Mouse (Mus musculus): ENCODE results near the gene Fry. TPM values are rescaled to one million over a fixed set of nuclear protein-coding genes. Genes with fewer than 3 reads are reported as not detected.

The Fry gene
- total RNA-seq, 2 experiments from 2014 or later: 134 to 136 TPM

DNA sequence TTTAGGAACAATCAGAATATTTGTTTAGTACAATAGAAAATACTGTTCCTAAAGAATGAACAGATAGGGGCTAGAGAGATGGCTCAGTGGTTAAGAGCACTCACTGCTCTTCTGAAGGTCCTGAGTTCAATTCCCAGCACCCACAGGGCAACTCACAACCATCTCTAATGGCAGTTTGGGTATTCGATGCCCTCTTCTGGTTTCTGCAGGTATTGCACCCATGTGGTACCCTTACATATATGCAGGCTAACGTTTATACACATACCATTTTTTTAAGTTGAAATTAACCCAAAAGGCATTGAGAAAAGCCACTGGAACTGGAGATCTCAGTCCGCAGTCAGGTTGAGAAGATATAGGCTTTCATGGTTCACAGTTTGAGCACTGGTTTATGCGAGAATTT, 248.6 kb downstream of the Fry start:
- no peak for DNase-seq
- intact Hi-C loops (cut with DNase I): loop anchor here (5.0 to 10.0 kb wide), 2 partner anchors 135 to 192 kb away; no protein-coding TSS in a partner anchor

DNA sequence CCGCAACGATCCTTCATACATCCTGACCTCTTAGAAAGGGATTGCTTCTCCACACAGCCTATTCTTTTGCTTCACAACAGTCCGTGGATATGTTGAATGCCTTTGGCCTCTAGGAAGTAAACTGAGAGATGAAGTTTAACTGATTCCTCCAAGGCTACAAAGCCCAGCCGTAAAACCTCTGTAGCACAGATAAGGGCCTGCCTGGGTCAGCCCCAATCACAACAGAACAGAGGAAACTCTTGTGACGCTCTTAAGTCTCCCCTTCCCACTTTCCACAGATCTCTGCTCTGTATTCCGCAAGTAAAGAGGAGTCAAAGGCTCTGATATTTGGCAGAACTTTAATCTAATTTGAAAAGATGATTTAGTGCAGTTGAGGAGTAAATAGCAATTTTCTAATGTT, 251.8 kb downstream of the Fry start:
- intact Hi-C loops (cut with DNase I): no loop called here
- DNase-seq: no peak

GRCm38 (mm10) chr5:150370895-150371294, 252.4 kb downstream of the Fry start:
- DNase-seq: no peak
- intact Hi-C loops (cut with DNase I): no loop called here

DNA sequence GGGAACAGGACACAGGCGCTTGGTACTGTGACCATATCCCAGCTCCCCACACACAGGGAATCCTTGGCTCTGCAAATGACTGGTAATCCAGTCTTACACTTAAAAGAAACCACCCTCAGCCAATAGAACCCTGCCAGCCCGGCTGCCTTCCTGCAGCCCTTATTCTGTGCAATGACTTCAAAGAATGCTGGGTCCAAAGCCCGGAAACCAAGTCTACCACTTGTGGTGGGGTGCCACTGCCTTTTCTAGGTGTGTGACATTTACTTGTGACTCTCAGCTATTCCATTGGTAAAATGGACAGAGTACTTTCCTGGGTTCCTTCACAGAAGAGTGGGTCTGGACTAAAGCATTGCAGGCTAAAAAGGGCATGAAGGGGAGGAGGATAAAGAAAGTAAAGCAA, 254.5 kb downstream of the Fry start:
- intact Hi-C loops (cut with DNase I): no loop called here
- DNase-seq: no peak

DNA sequence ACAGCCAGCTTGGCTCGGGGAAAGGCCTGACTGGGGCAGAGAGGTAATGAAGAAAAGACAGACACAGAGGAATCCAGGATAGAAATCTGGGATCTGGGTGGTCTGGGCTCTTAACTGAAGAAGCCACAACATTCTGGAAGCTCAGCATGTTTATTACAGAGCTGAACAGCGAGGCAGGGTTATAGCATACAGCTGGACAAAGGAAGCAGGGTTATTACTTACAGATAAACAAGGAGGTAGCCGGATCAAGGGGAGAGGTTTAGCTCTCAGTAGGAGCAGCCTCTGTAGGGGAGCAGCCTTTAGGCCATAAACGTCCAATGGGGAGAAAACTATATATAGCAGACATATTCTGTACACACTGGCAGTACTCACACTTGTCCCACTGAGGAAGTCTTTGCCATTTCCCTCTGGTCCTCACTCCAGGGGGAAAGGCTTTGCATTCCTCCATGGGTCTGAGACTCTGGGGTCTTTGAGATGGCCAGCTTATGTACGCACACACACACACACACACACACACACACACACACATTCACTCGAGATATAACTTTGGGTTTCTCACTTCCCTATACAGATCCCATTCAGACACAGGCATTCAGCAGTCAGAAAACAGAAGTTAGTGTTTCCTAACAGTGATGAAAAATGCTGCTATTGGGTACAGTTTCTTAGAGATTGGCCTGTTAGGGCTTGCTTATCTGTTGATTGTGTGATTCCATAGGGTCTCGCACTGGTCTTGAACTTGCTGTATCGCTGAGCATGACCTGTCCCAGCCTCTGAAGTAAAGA, 256.5 kb downstream of the Fry start:
- intact Hi-C loops (cut with DNase I): no loop called here
- no peak for DNase-seq

DNA sequence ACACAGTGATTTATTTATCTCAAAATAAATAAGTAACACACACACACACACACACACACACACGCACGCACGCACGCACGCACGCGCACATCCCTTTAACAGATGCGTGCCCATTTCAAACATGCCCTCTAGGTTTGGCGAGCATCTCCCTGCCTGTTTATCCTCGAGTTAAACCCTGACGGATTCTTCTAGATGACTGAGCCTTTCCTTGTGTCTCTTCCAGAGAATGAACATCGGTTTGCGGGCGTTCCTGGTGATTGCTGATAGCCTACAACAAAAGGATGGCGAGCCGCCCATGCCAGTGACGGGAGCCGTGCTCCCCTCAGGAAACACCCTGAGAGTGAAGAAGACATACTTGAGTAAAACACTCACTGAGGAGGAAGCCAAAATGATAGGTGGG, 260.1 kb downstream of the Fry start:
- intact Hi-C loops (cut with DNase I): no loop called here
- DNase-seq: no peak

DNA sequence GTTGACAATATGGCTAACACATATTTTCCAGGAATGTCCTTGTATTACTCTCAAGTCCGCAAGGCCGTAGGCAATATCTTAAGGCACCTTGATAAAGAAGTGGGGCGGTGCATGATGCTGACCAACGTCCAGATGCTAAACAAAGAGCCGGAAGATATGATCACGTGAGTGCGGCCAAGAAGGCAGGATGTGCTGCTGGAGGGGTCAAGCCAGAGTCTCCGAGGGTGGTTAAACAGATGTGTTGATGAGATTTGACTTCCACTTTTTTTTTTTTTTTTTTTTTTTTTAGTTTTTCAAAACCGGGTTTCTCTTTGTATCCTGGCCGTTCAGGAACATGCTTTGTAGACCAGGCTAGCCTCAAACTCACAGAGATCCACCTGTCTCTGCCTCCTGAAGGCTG, 262.3 kb downstream of the Fry start:
- DNase-seq: no peak
- intact Hi-C loops (cut with DNase I): loop anchor here (5.0 kb wide), 1 partner anchor 148 kb away; no protein-coding TSS in a partner anchor

GRCm38 (mm10) chr5:150382411-150382810, 264.0 kb downstream of the Fry start:
- no peak for DNase-seq
- intact Hi-C loops (cut with DNase I): loop anchor here (5.0 kb wide), 1 partner anchor 150 kb away; no protein-coding TSS in a partner anchor

- intact Hi-C loops (cut with DNase I): loop anchor here (5.0 kb wide), 1 partner anchor 152 kb away; no protein-coding TSS in a partner anchor
- no peak for DNase-seq
Observed at GRCm38 (mm10) chr5:150384272-150385215, 266.1 kb downstream of the Fry start.

- intact Hi-C loops (cut with DNase I): no loop called here
Observed at GRCm38 (mm10) chr5:150385224-150385623, 266.8 kb downstream of the Fry start.

DNA sequence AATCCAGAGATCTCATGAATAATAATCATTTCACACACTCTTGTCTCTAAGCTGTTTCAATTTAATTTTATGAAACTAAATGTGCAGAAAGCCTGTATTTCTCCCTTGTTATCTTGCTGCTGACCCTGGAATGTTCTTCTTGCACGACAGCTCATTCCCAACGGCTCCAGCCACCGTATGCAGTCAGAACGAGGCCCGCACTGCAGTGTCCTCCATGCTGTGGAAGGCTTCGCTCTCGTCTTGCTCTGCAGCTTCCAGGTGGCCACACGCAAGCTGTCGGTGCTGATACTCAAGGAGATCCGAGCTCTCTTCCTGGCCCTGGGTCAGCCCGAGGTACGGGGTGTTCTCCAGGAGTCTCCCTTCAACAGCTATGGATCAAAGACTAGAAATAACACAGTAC, 270.2 kb downstream of the Fry start:
- DNase-seq: no peak
- intact Hi-C loops (cut with DNase I): no loop called here

More at GRCm38 (mm10) chr5:150385224-150385623, 266.8 kb downstream of the Fry start:
- DNase-seq: no peak

DNA sequence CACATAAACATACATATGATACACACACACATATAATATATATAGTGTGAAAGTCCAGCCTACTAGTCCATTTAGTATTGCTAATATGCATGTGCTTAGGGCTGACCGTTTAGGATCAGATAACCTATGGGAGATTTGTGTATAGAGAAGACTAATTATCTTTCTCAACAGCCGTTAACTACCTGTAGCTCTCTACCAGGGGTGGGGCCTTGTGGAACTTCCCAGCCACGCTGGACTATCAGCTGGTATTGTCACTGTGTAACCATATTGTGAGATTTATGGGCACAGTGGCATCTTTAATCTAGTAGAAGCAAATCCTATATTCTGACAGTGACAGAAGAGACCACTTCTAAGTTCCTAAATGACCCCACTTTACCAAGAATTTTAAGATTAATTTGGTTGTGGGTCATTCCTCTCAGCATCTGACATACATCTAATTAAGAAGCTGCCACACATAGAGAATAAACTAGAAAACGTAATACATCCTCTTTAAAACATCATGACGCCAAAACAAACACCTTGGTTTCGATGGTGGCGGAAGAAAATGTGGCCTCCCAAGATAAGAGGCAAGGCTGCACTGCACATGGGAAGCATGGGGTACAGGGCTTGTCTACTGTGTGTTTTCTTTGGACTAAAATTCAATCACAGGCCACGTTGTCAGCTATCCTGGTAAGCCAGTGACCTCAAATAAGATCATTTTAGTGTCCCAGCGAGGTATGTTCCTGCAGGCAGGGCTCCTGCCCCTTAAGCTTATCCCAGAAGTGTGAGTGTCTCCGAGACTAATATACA, 271.3 kb downstream of the Fry start:
- intact Hi-C loops (cut with DNase I): no loop called here
- no peak for DNase-seq

GRCm38 (mm10) chr5:150390422-150390821, 272.0 kb downstream of the Fry start:
- no peak for DNase-seq
- intact Hi-C loops (cut with DNase I): no loop called here

DNA sequence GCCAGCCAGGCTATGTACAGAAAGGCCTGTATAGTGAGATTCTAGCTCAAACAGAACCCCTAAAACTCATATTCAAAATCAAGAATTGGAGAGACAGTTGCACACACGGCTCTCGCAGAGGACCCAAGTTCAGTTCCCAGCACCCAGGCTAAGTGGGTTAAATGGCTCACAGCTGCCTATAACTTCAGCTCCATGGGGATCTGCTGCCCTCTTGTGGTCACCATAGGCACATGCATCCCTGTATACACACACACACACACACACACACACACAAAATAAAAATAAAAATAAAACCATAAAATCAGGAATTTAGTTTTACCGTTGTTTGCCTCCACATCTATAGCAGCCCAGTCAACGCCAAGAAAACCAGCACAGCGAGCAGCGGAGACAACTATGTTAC, 276.2 kb downstream of the Fry start:
- intact Hi-C loops (cut with DNase I): no loop called here

DNA sequence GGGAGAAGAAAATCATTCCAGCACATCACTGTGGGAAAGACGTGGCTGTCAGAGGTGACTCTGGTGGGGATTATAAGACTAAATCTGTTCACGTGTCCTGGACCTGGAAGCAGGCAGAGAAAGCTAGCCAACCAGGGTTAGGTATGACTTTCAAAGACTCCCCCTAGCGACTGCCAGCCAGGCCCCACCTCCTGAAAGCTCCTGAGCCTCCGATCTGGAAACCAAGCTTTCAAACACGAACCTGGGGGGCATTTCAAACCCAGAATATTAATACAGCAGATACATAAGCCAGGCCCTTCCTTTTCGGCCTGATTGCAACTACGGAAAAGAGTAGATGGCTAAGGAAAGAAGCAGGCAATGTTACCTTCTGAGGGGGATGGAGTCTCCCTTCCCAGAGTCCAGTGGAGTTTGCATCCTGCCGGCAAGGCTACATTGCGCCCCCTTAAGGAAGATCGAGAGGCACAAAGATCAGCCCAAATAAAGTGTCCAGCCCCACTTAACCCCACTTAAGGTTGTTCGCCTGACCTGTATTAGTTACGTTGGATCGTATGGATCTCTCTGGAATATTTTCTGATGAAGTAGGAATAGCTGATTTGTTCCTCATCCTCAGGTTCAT, 284.5 kb downstream of the Fry start:
- intact Hi-C loops (cut with DNase I): no loop called here
- no peak for DNase-seq

More for the DNA sequence above, 276.2 kb downstream of the Fry start:
- no peak for DNase-seq

- intact Hi-C loops (cut with DNase I): no loop called here
- no peak for DNase-seq
Observed at GRCm38 (mm10) chr5:150404867-150405266, 286.4 kb downstream of the Fry start.

DNA sequence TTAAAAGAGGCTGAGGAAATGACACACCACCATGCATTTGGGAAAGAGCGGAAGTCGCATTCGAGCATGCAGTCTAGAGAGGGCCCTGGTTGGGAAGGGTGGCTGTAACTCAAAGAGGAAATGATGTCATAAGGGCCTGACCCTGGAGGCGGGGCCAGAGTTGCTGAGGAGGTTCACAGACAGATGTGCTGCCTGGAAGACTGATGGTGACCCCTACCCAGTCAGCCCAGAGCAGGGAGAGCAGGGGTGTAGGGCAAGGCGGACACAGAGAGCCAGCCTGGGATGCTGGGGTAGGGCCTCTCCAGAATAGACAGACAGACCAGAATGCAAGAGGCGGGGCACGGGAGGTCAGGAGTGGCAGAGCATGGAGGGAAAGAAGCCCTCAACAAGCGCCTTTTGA, 290.5 kb downstream of the Fry start:
- intact Hi-C loops (cut with DNase I): no loop called here
- DNase-seq: no peak

GRCm38 (mm10) chr5:150409451-150410045, 291.1 kb downstream of the Fry start:
- no peak for DNase-seq
- intact Hi-C loops (cut with DNase I): no loop called here

GRCm38 (mm10) chr5:150412750-150413450, 294.5 kb downstream of the Fry start:
- no peak for DNase-seq
- intact Hi-C loops (cut with DNase I): no loop called here

Measured in heart, postnatal 36 days (tissue).